Comparison of ENCODE assay signal across 9 mouse cellular contexts in genomic region chr9:106156419-106156818, GRCm38 (mm10). TPM values are rescaled to one million over a fixed set of nuclear protein-coding genes. Genes with fewer than 3 reads are reported as not detected.
DNase-seq lines count a peak whose midpoint lies in the region; ATAC-seq and TF ChIP-seq lines count a peak whose summit lies in the region.
"Had no signal": no experiment of that assay in that cellular context is flagged by ENCODE, and none has a peak within 500 bp of the region (broad histone marks: within the 10 kb centered on the region; RNA-seq: fewer than 3 reads in every experiment).

No protein-coding gene starts in this region.

- H3K27ac ChIP-seq in hindbrain, embryonic 12.5 days: peak overlapping the region; percentile 58; the same call in 1 of the 2 replicates
- peak overlapping the region; percentile 4; the same call in 1 of the 2 replicates for H3K27ac ChIP-seq in liver, adult 2 months (replicated peaks; ENCODE audit: insufficient read depth, low read depth, low read length)
- H3K27ac ChIP-seq: limb, embryonic 13.5 days had no signal

- no peaks in the 10 kb centered on the region for H3K27me3 ChIP-seq in hindbrain, embryonic 12.5 days
- H3K27me3 ChIP-seq in liver, adult 2 months (ENCODE audit: control insufficient read depth, insufficient read depth, low read length): no peaks in the 10 kb centered on the region

- peak; percentile 43 for DNase-seq in gastrocnemius, postnatal 10 days
- no peak for DNase-seq in gastrocnemius, postnatal 36 days
- DNase-seq in Muller cell, postnatal 12 days (ENCODE audit: inconsistent ontology term): peak; percentile 34
- DNase-seq in cerebellum, postnatal 4 days (ENCODE audit: low spot score in 2 of 2): peak; percentile 56 to 70
- peak; percentile 72 for DNase-seq in liver, adult 2 months (ENCODE audit: extremely low read depth, low read depth, low spot score)
- DNase-seq in thymus, postnatal 0 days (ENCODE audit: low spot score): peak; percentile 60

- no peaks in the 10 kb centered on the region for H3K9me3 ChIP-seq in hindbrain, embryonic 12.5 days (replicated peaks)
- H3K9me3 ChIP-seq: limb, embryonic 13.5 days had no signal

- H3K9ac ChIP-seq in hindbrain, embryonic 12.5 days: no peak overlapping the region
- H3K9ac ChIP-seq in liver, adult 2 months (ENCODE audit: low read depth, low read length): peak overlapping the region; percentile 66
- H3K9ac ChIP-seq: limb, embryonic 13.5 days had no signal

- WGBS in hindbrain, embryonic 12.5 days: 50% methylated on average over 5 of the region's 5 CpGs
- WGBS in liver, adult 2 months: 38% methylated on average over 5 of the region's 5 CpGs

- H3K36me3 ChIP-seq in hindbrain, embryonic 12.5 days: peaks cover 27% of the 10 kb centered on the region
- peaks cover 14% of the 10 kb centered on the region; the same call in 1 of the 2 replicates for H3K36me3 ChIP-seq in liver, adult 2 months (ENCODE audit: control insufficient read depth, insufficient read depth, low read length)
- H3K36me3 ChIP-seq: limb, embryonic 13.5 days had no signal

- TF ChIP-seq POLR2A in liver, adult 2 months (IDR thresholded peaks at IDR 0.05; ENCODE audit: extremely low read depth, insufficient read depth, low read length): no peak

- peak; percentile 59 for ATAC-seq in hindbrain, embryonic 12.5 days (ENCODE audit: low FRiP score)
- ATAC-seq in monocyte, adult 5-6 weeks (replicated peaks; ENCODE audit: insufficient number of reproducible peaks, low FRiP score, low TSS enrichment, poor library complexity, severe bottlenecking): peak; percentile 33; the same call in 1 of the 2 replicates

- peaks cover 13% of the 10 kb centered on the region; the same call in 1 of the 2 replicates for H3K79me2 ChIP-seq in liver, adult 2 months (ENCODE audit: control insufficient read depth, insufficient read depth, low read length)

- no peak overlapping the region for H3K4me2 ChIP-seq in hindbrain, embryonic 12.5 days (replicated peaks)
- H3K4me2 ChIP-seq: limb, embryonic 13.5 days had no signal

- intact Hi-C loops in gastrocnemius, postnatal 36 days (cut with DNase I): loop anchor here (5.0 kb wide), 2 partner anchors 56 to 126 kb away; partner anchors contain the start of gene Poc1a

- H3K4me3 ChIP-seq in hindbrain, embryonic 12.5 days: no peak overlapping the region
- peak overlapping the region; percentile 95 for H3K4me3 ChIP-seq in liver, adult 2 months (ENCODE audit: insufficient read depth, low read depth, low read length)
- H3K4me3 ChIP-seq: limb, embryonic 13.5 days had no signal

- H3K4me1 ChIP-seq in hindbrain, embryonic 12.5 days: peaks cover 18% of the 10 kb centered on the region; the same call in 1 of the 2 replicates
- H3K4me1 ChIP-seq in liver, adult 2 months (ENCODE audit: control insufficient read depth, insufficient read depth, low read length): peaks cover 37% of the 10 kb centered on the region

- peak; percentile 53 for TF ChIP-seq CTCF in liver, adult 2 months (IDR thresholded peaks at IDR 0.05; ENCODE audit: low read depth, low read length)

RNA-seq across cellular contexts. Expression of gene Glyctk, which starts 1.5 kb away (rescaled TPM):
- total RNA-seq in gastrocnemius, postnatal 10 days (2021): under 1 TPM; 0.78 to 0.90 TPM
- 1 to 10 TPM in 1 of 2 experiments, under 1 TPM in 1; 0.76 to 1.2 TPM for total RNA-seq in gastrocnemius, postnatal 36 days (2021)
- polyA plus RNA-seq in hindbrain, embryonic 12.5 days (2016; fragmentation: Nextera tagmentation; extraction: Ambion mirVana): 5.1 and 5.6 TPM in 2 replicates
- 104 and 136 TPM in 2 replicates for total RNA-seq in liver, adult 2 months (2014; rRNA removed)
- polyA plus RNA-seq in liver, adult 2 months (2012; rRNA removed): 308 and 315 TPM in 2 replicates
- 0.29 to 3.0 TPM (median 0.97 TPM) in 3 replicates for total RNA-seq in monocyte, adult 5-6 weeks (2017)
- 3.8 and 4.3 TPM in 2 replicates for polyA plus RNA-seq in thymus, postnatal 0 days (2015; fragmentation: Nextera tagmentation; extraction: Ambion mirVana)

RNA-seq across cellular contexts. Expression of gene Wdr82, which starts 14.3 kb away (rescaled TPM):
- total RNA-seq in gastrocnemius, postnatal 10 days (2021): 10 to 100 TPM; 31.1 to 38.8 TPM
- total RNA-seq in gastrocnemius, postnatal 36 days (2021): 10 to 100 TPM; 18.4 to 20.3 TPM
- polyA plus RNA-seq in hindbrain, embryonic 12.5 days (2016; fragmentation: Nextera tagmentation; extraction: Ambion mirVana): 34.1 and 38.9 TPM in 2 replicates
- 36.3 and 40.7 TPM in 2 replicates for total RNA-seq in liver, adult 2 months (2014; rRNA removed)
- 23.6 and 25.9 TPM in 2 replicates for polyA plus RNA-seq in liver, adult 2 months (2012; rRNA removed)
- 75.8 to 89.5 TPM (median 88.3 TPM) in 3 replicates for total RNA-seq in monocyte, adult 5-6 weeks (2017)
- 19.1 and 20.5 TPM in 2 replicates for polyA plus RNA-seq in thymus, postnatal 0 days (2015; fragmentation: Nextera tagmentation; extraction: Ambion mirVana)

RNA-seq across cellular contexts. Expression of gene Ppm1m, which starts 43.1 kb away (rescaled TPM):
- 10 to 100 TPM in 1 of 2 experiments, 1 to 10 TPM in 1; 8.0 to 10.0 TPM for total RNA-seq in gastrocnemius, postnatal 10 days (2021)
- total RNA-seq in gastrocnemius, postnatal 36 days (2021): 1 to 10 TPM; 3.0 to 3.3 TPM
- 32.3 and 37.0 TPM in 2 replicates for polyA plus RNA-seq in hindbrain, embryonic 12.5 days (2016; fragmentation: Nextera tagmentation; extraction: Ambion mirVana)
- 12.4 and 13.7 TPM in 2 replicates for total RNA-seq in liver, adult 2 months (2014; rRNA removed)
- 17.3 and 22.7 TPM in 2 replicates for polyA plus RNA-seq in liver, adult 2 months (2012; rRNA removed)
- 30.2 to 33.6 TPM (median 31.1 TPM) in 3 replicates for total RNA-seq in monocyte, adult 5-6 weeks (2017)
- polyA plus RNA-seq in thymus, postnatal 0 days (2015; fragmentation: Nextera tagmentation; extraction: Ambion mirVana): 21.0 and 21.4 TPM in 2 replicates

RNA-seq across cellular contexts. Expression of gene Twf2, which starts 46.5 kb away (rescaled TPM):
- 10 to 100 TPM; 57.2 to 70.5 TPM for total RNA-seq in gastrocnemius, postnatal 10 days (2021)
- total RNA-seq in gastrocnemius, postnatal 36 days (2021): 100 to 1,000 TPM; 113 to 156 TPM
- 60.2 and 62.1 TPM in 2 replicates for polyA plus RNA-seq in hindbrain, embryonic 12.5 days (2016; fragmentation: Nextera tagmentation; extraction: Ambion mirVana)
- 4.9 and 6.2 TPM in 2 replicates for total RNA-seq in liver, adult 2 months (2014; rRNA removed)
- 4.5 and 4.7 TPM in 2 replicates for polyA plus RNA-seq in liver, adult 2 months (2012; rRNA removed)
- total RNA-seq in monocyte, adult 5-6 weeks (2017): 50.2 to 87.3 TPM (median 73.1 TPM) in 3 replicates
- 138 and 141 TPM in 2 replicates for polyA plus RNA-seq in thymus, postnatal 0 days (2015; fragmentation: Nextera tagmentation; extraction: Ambion mirVana)

RNA-seq across cellular contexts. Expression of gene Col6a4, which starts 59.8 kb away (rescaled TPM):
- under 1 TPM; 0.09 to 0.18 TPM for total RNA-seq in gastrocnemius, postnatal 10 days (2021)
- not detected for total RNA-seq in gastrocnemius, postnatal 36 days (2021)
- 0.07 and 0.37 TPM in 2 replicates for polyA plus RNA-seq in hindbrain, embryonic 12.5 days (2016; fragmentation: Nextera tagmentation; extraction: Ambion mirVana)
- not detected in 2 replicates for total RNA-seq in liver, adult 2 months (2014; rRNA removed)
- polyA plus RNA-seq in liver, adult 2 months (2012; rRNA removed): not detected in 2 replicates
- total RNA-seq in monocyte, adult 5-6 weeks (2017): not detected in 3 replicates
- 0.34 and 1.1 TPM in 2 replicates for polyA plus RNA-seq in thymus, postnatal 0 days (2015; fragmentation: Nextera tagmentation; extraction: Ambion mirVana)

Comparison
In these comparisons a context has a peak if more than half of its experiments do, and no peak if none do; other contexts are left out.
1. DNase-seq: peak in gastrocnemius, postnatal 10 days (single experiment), Muller cell, postnatal 12 days (single experiment), cerebellum, postnatal 4 days (2 of 2), liver, adult 2 months (single experiment) and thymus, postnatal 0 days (single experiment); none in gastrocnemius, postnatal 36 days (0 of 2).
2. RNA of gene Glyctk, which starts 1.5 kb away (total RNA-seq): 104 to 136 TPM in liver, adult 2 months; 0.76 to 1.2 TPM in gastrocnemius, postnatal 36 days, 0.78 to 0.90 TPM in gastrocnemius, postnatal 10 days and 0.29 to 3.0 TPM in monocyte, adult 5-6 weeks; every median in the first group is over 10 times any median in the second.